Mouse (Mus musculus) cerebellum, postnatal 14 days (tissue): ENCODE results near the gene Gm20931.
"Not testable (repeated sequence)": the region's sequence is repeated elsewhere in the genome, so short reads cannot be mapped to it uniquely, and the experiment has no call there.

Experiments
- DNase-seq, 2 experiments: peaks; one replicate each; pipeline ENCODE4 v3.0.0; 2021; ENCODE audit warnings: mixed read lengths in 2 of 2

The Gm20931 gene

DNA sequence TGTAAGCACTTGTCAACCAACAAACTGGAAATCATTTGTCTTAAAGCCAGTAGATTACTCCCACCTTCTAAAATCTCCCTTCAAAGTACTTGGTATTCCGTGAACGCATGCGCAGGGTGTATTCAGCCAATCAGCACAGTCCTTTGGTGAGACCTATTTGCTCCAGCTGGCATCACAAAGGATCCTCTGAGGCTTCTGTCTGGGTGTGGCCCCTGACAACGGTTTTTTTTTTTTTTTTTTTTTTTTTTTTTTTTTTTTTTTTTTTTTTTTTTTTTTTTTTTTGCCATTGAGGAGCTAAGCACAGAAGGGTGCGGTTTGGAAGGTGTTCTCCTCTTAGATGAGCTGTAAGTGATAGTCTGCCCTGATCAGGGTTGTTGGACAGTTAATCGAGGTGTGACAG, at the start of gene Gm20931:
TSS of gene Gm20931 (plus strand) at position 301 of the 400 bp plus-strand sequence.
- not testable (repeated sequence) for DNase-seq
